Comparison of ENCODE assay signal across 10 mouse cellular contexts in genomic region chr16:94468391-94468790, GRCm38 (mm10).
"Had no signal": no experiment of that assay in that cellular context is flagged by ENCODE, and none has a peak within 500 bp of the region (broad histone marks: within the 10 kb centered on the region; RNA-seq: fewer than 3 reads in every experiment).

No protein-coding gene starts in this region.

- DNase-seq: kidney, postnatal 10 days; kidney, postnatal 36 days; layer of hippocampus, postnatal 36 days; liver, embryonic 13.5 days; lung, adult 2 months; right cerebral cortex, adult 18-20 months; right cerebral cortex, postnatal 14 days; right cerebral cortex, postnatal 4 days; spleen, adult 18-20 months; thymus, postnatal 25 days had no signal
